Mouse (Mus musculus) frontal cortex, adult 2 months (tissue): ENCODE measurements at regions not wholly inside any gene's neighbourhood (a gene's known extent, or its start where the extent isn't known, plus 50 kb on each side); places are given as distances from the start of the nearest gene placed in this dataset.
A peak's percentile ranks its signal among the peaks of the same experiment; 100 is the strongest.

Experiments used
- DNase-seq, 2 experiments: peaks; one replicate each; pipeline ENCODE4 v3.0.0; 2022; ENCODE audit warnings: low spot score in 1 of 2; ENCODE audit errors: extremely low spot score in 1 of 2

DNA sequence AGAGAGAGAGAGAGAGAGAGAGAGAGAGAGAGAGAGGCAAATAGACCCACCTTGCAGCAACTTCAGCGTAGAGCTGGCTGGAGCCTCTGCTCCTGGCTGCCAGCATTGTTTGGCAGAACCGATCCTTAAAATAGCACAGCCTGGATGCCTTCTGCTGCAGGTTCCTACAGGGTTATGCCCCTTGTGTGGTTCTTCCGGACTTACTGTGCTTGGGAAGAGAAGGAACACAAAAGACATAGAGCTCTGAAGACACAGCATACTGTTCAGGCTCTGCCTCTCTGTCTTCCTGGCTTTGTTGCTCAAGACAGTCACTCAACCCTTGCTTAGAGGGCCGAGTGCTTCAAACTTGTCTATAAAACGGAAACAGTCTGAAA lies 86.2 kb upstream of the Slc25a26 start:
- no peak for DNase-seq

DNA sequence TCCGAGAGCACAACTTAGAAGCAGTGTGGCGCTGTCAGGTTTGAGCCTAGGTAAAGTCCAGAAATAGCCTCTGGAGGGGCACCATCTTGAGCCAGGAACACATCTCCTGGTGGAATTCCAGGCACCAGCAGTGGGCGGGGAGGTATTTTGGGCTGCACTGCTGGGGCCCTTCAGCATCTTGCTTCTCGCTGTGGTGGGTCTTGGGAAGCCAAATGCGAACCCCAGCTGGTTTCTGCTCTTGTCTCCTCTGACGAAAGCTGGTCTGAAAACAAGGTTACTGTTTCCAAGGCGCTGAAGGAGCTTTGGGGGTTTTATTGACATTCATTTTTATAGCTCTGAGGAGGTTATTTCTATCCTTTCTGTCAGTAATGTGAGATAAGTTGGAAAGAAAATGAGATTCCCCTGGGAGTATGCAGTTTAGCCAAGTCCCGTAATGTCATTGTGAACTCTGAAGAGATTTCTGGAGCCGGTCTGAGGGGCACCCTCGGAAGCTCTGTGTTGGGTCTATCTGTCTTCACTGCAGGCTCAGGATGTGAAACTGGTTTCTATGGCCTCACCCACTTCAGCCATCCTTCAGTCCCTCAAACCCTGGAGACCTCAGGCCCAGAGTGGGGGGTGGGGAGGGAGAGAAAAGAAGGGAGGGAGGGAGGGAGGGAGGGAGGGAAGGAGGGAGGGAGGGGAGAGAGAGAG lies 86.7 kb upstream of the Slc25a26 start:
- peak in 1 of 2 experiments; percentile 47 for DNase-seq

DNA sequence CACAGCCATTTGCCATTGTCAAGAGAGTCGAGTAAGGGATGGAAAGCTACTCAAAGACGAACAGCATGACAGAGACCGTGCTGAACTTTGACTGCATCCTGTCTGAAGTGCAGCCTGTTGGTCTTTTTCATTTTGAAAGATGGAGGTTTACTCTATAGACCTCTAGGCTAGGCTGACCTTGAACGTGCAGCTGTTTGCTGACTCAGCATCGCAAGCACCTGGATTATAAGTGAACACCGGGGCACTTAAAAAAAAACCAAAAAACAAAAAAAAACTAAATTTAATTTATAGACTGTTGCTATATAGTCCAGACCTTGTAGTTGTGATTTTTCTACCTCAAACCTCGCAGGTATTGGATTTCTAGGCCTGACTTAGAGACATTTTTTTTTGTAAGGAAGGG lies 87.8 kb upstream of the Slc25a26 start:
- DNase-seq = no peak

DNA sequence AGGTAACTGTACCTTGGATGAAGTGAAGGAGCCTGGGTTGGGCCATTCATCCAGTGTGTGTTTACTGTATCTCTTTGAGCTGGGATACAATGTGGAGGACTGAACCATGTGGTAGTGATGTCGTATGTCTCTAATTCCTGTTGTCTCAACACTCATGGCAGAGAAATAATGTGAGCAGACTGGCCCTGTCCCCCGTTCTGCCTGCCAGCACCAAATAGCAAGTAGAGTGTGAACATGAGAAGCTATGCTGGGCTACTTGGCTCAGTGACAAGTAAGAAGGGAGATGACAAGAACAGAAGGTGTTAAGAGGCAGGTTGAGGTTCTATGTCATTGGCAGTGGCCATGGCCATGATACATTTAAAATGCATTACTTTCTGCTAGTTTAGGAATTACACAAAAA lies 89.7 kb upstream of the Slc25a26 start:
- DNase-seq = no peak

DNA sequence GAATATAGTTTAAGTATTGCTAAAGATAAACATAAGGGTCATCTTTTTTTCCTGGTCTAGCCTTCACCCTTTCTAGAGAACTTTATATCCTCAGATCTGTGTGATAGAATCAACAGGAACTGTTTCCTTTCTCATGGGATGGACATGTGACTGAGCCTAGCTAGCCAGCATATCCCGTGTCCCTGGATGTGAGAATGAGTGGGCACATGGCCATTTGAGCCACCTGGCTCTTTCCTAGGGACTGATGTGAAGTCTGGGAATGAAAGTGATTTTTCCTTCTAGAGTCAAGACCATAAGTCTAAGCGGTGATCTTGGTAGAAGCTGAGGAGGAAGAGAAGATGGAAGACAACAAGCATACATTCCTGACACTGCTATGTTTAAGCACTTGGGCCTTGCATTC lies 91.1 kb upstream of the Slc25a26 start:
- no peak for DNase-seq

DNA sequence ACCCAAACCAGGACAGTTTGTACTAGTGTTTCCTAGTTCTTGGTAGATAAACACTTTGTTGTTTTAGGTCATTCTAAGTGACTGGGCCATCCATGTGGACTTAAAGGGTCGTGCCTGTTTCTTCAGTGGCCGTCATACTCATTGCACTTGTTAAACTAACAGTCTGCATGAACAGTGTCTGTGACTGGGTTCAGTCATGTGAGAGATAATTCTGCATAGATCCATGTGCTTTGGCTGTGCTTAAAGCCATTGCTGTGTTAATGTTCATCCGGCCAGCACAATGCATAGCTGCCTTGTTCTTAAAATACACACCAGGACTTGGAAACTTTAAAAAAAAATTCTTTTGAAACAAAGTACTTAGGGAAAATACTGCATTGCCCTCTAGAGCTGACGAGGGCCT lies 92.4 kb upstream of the Slc25a26 start:
- DNase-seq = no peak

DNA sequence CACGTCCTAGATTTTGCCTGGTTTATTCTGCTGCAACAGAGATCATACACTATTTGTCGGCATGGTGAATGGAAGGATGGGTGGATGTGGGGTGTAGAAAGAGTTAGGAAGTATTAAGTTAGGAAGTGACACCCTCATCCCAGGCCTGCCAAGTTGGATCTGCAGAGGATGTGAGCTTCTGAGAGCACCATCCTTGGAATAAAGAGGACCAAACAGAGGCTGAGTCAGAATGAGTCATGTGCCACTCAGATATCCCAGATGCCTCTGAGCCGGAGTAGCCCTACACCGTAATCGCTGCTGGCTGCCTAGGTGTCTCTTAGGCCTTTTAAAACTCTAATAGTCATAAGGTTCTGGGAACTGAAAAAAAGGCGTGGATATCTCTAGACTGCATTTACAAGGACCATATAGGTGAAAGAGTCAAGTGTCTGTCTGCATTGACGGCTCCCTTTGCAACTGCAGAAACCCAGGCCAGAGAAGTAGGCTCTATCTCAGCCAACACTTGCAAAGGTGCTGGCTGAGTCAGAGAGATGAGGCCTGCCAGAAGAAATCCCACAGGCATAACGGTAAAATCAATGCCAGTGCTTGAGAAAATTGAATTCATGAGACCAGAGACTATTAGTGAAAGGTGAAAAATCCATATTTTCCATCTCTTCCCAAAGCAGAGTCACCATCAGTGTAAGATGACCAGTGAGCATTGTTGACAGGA lies 94.6 kb upstream of the Slc25a26 start:
- DNase-seq = peak; percentile 58 to 78

DNA sequence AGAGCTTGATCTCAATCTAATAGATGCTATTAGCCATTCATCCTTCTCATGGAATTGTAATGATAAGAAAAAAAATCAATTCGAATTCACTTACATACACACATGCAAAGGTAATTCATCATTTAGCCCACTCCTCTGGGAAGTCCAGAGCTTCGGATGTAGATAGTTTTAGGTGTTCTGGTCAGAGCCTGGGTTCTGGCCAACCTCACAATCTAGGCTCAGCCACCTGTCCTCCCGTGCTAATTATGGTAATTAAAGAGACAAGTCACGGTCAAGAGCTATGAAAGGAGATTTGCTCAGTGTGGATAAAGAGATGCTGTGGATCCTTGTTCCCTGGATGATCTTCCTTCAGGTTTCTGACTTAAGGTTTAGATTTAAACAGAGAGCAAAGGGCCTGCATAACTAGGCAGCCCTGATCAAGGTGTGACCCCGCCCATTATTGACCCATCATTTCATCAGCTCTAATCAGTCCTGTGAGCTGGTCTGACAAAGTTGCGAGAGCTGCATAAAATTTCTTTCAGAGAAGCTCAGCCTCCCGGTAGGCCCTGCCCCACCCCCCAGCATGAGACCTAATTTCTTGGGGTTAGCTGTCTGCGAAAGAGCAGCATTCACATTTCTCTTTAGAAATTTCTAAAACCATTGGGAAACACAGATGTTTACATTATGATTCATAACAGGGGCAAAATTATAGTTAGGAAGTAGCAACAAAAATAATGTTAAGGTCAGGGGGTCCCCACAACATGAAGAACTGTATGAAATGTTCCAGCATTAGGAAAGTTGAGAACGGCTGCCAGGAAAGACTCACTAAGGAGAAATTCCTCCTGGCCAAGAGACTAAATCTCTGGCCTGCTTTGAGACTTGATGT lies 98.3 kb upstream of the Slc25a26 start:
- no peak for DNase-seq

DNA sequence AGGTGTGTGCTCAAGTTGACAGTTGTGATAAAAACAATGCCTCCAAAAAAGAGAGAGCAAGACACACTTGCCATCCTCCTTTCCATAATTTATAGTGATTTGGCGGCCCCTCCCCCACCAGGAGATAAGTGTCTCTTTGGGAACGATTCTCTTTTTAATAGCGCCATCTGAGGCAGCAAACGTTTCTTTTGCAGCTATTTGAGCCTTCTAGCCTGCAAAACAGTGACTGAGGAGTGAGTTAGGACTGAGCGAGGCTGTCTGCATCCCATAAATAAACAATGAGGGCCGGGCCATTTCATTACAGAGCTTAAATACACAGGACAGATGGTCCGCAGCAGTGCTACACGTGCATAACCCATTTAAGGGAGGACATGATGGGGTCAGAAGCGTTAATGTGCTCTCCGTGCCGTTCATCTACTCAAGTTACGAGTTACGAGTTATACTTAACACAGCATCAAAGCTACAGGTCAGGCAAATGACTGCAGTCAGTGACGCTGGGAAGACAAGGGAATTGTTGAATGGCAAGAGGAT lies 99.0 kb upstream of the Slc25a26 start:
- peak in 1 of 2 experiments; percentile 55 for DNase-seq

DNA sequence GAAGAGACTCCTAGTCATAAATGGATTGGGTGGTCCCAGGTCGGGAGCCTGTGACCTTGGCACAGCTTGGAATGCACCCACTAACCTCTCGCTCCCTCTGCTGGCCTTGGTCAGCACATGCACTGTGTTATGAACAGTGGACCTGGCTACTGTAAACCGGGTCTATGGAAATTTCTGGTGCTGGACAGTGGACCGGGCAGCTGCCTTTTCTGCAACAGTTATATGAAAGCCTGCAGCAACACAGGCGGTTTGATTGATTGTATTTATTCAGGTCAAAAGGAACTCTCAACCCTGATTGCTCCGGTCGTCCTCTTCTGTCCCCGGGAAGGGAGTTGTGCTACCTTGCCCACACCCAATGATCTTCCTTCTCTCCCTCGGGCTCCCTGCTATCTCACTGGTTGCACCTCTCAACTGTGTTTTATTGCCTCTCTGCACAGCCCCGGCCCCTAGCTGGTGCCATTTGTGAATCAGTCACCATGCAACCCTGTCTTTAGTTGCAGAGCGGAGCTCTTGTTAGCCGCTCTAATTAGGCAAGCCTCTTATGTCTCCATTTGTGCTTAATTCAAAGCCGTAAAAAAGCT lies 99.6 kb upstream of the Slc25a26 start:
- DNase-seq = peak in 1 of 2 experiments; percentile 39

DNA sequence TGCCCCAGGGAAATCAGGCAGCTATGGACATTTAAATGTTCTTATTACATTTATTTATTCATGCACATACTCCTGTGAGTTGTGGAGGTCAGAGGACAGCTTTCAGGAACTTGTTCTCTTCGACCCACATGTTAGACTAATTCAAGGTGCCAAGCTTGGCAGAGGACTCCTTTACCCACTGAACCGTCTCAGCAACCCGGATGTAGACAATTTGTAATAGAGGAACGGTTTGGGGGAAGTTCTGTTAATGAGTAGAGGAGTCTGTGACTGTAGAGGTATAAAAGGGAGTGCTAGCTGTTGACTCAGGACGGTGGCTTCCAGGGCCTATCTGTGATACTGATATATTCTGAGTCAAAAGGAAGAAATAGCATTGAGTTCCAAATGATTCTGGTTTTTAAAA lies 107.4 kb upstream of the Magi1 start:
- DNase-seq = no peak

DNA sequence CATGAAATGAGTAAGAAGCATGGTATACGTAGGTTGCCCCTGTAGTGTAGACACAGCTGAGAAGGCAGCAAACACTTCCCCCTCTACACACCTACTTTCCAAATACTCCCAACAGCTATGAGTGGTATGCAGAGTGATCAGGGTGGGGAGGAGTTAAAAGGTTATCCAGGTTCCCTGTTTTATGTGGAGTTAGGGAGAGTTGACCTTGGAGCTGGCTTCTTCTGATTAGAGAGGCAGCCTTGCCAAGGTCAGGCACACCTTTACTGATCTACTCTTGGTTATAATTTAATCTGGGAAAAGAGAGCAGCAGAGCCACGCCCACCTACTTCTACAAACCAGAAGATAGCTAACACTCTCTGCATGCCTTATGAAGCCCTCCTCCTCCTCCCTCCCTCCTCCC lies 106.7 kb upstream of the Magi1 start:
- DNase-seq = no peak

DNA sequence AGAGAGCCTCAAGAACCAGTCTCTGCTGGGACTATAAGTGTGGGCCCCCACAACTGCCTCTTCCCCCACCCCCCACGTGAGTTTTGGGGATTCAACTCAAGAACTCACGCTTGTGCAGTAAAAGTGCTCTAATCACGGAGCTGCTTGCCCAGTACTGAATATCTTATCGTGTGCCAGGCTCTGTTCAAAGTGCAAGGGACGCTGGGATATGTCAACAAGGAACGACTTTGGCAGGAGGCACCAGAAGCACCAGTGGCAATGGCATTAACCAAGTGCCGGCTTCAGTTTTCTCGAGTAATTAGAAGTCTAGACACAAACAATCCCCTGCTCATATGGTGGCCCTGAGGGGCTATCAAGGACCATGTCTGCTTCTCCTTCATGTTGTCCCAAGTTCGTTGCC lies 106.0 kb upstream of the Magi1 start:
- no peak for DNase-seq

DNA sequence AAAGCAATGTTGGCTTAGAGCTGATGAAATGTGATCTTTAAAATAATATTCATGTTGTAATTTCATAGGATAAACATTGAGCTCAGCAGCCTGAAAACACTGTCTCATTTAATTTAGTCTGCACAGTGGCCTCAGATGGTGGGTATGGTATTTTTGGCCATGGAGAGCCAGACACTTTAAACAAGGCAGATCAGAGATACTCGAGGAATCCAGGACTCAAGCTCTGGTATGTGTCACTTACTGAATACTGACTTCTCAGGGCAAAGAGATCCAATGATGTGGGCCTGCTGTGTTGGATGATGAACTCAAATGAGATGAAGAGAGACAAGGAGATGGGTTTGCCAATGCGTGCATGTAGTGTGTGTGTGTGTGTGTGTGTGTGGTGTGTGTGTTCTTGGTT lies 103.9 kb upstream of the Magi1 start:
- DNase-seq = no peak

DNA sequence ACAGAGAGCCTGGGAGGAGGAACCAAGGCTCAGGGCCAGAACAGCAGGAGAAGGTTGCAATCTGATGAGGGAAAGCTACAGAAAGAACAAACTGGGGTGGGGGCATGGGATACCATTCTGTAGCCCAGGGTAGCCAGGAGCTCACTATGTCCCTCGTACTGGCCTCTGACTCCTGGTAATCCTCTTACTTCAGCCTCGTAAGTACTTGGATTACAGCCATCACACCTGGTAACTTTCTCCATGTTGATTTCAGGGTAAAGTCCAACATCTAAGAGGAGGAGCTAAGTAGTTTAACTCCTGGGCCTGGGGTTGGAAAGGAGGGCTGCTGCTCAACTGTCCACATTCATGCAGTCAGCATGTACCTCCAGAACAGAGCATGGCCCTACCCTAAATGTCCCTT lies 101.8 kb upstream of the Magi1 start:
- no peak for DNase-seq

DNA sequence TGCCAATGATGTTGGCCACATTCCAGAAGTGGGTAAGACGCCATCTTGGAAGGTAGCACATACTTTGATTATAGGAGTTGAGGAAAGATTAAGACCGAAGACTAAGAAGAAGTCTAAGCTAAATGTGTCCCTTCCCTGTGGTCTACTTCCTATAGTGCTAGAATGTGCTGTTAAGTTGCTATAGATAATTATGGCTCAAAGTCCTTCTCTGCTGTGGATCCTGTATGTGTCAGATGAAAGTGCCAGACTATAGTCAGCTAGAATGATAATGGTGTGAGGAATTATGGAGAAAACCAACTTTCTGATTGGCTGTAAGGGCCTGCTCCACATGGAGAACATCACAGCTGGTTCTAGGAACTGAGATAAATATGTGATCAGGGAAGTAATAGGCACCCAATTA lies 86.3 kb upstream of the Magi1 start:
- DNase-seq = no peak

DNA sequence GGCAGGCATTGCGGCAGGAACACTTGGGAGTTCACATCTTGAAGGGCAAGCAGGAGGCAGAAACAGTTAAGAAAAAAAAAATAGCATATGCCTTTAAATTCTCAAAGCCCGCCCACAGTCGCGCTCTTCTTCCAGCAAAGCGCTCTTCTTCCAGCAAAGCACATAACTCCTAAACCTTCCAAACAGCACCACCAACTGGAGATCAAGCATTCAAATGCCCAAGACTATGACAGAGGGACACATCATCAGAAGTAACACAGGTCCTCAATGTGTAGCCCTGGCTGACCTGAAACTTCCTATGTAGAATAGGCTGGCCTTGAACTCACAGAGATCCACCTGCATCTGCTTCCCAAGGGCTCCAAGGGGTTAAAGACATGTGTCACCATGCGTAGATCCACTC lies 80.2 kb upstream of the Magi1 start:
- peak in 1 of 2 experiments; percentile 37 for DNase-seq

DNA sequence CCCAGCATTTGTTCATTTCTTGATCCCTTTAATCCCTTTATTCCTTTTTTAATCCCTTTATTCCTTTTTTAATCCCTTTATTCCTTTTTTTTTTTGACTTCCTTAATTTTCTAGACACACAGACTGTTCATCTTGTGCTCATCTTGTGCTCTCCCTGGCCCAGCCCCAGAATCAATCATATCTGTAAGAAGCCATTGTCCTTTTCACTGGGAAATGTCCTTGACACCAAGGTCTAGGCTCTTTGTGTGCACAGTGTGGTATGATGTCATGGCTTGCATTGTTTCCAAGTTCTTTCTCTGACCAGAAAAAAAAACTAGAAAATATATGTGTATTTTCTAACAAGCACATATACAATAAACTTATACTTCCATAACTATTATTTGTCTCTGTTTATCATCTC lies 78.9 kb upstream of the Magi1 start:
- DNase-seq = no peak

DNA sequence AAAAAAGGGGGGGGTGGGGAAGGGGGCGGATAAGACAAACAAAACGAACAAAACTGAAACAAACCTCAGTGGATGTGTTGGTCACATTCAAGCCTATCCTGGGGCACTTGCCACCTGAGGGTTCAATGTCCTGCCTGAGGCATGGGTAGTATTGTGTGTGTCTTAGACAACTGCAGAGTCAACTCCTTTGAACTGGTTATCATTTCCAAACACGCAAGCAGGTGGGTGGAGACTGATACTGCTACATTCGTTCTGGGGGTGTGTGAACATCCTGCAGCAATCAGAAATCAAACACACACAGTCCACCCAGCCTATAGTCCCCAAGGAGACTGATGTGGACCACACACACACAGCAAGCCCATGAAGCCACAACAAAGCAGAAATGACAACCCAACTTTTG lies 73.9 kb upstream of the Magi1 start:
- DNase-seq = no peak

DNA sequence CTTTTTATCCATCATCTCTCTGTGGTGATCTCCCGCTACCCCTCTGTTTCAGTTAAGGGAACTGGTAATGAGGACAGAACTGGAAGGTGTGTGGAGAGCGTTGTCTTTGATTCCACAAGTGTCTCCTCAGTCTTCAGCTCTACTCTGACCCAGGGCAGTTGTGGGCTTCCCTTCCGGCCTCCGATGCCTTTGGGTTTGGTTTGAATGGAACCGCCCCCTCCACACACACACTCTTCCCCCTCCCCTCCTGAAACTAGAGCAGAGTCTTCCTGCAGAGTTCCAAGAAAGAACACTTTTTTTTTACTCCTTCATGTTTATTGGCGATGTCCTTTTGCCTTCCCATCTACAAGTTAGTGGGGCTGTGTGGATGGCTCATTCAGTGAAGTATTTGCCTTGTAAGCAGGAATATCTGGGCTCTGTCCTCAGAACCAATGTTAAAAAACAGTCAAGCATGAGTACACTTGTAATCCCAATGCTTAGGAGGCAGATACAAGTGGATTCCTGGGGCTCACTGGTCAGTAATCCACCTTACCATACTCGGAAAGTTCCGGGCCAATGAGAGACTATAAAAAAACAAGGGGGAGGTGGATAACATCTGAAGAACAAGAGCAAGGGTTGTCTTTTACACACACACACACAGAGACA lies 70.9 kb upstream of the Magi1 start:
- no peak for DNase-seq

DNA sequence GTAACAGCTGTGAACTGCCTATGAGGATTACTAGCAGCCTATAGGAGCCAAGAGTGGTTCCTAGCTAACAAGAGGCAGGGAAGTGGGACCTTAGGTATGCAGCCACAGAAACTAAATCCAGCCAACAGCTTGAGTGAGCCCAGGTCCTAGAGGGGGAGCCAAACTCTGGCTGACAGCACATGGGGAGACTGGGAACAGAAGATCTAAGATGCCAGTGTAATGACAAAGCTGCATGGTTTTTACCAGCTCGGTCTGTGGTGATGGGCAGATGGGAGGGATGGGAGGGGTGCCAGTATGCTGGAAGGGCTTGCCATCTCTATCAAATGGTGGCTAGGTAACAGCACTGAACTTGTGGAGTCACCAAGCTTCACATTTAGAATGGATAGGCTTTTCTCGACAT lies 60.6 kb upstream of the Magi1 start:
- no peak for DNase-seq
